Mouse (Mus musculus) cortical plate, adult 2 months (tissue): Measurements from ENCODE around the gene Hif3a.

Experiments
- CTCF ChIP-seq: fragments of 200-500 bp; IDR thresholded peaks from 2 replicates; pipeline ENCODE4 v1.5.1; 2011; ENCODE audit warnings: mild to moderate bottlenecking, control low read depth, low read length; ENCODE audit not compliant: insufficient read depth; ENCODE audit errors: extremely low read depth
- POLR2A ChIP-seq: fragments of 200-500 bp; IDR thresholded peaks from 2 replicates; pipeline ENCODE4 v1.6.1; 2011; ENCODE audit warnings: mild to moderate bottlenecking, low read length, control low read depth; ENCODE audit not compliant: insufficient read depth; ENCODE audit errors: extremely low read depth

- TF ChIP-seq POLR2A (no peak), CTCF (no peak)
These were observed 24.1 kb downstream of the Hif3a start for GRCm38 (mm10) chr7:17038018-17038695.
